Comparison of ENCODE assay signal across 8 mouse cellular contexts in genomic region chr16:14291223-14291622, GRCm38 (mm10). TPM values are rescaled to one million over a fixed set of nuclear protein-coding genes. Genes with fewer than 3 reads are reported as not detected.
A peak's percentile ranks its signal among the peaks of the same experiment; 100 is the strongest.
DNase-seq lines count a peak whose midpoint lies in the region; ATAC-seq lines count a peak whose summit lies in the region.

Gene Myh11, minus strand, starts transcription at chr16:14291372.

- under 1% methylated on average over 15 of the region's 16 CpGs for WGBS in intestine, embryonic 16.5 days
- WGBS in liver, embryonic 15.5 days (ENCODE audit: insufficient replicate concordance): 6% methylated on average over 16 of the region's 16 CpGs
- WGBS in neural tube, embryonic 12.5 days: 9% methylated on average over 16 of the region's 16 CpGs

- H3K4me1 ChIP-seq in intestine, embryonic 16.5 days (ENCODE audit: control insufficient read depth, insufficient read depth, low read length): peaks cover 5% of the 10 kb centered on the region
- H3K4me1 ChIP-seq in liver, embryonic 15.5 days (replicated peaks): peaks cover 2% of the 10 kb centered on the region
- 0 out of 2 replicates have a peak, but pooled peaks cover 4% of the 10 kb centered on the region for H3K4me1 ChIP-seq in neural tube, embryonic 12.5 days

- H3K36me3 ChIP-seq in intestine, embryonic 16.5 days (ENCODE audit: control insufficient read depth, insufficient read depth, low read length): no peaks in the 10 kb centered on the region
- H3K36me3 ChIP-seq in liver, embryonic 15.5 days (replicated peaks): no peaks in the 10 kb centered on the region
- no peaks in the 10 kb centered on the region for H3K36me3 ChIP-seq in neural tube, embryonic 12.5 days

- H3K9me3 ChIP-seq in intestine, embryonic 16.5 days (ENCODE audit: control insufficient read depth, low read length): no peaks in the 10 kb centered on the region
- H3K9me3 ChIP-seq in liver, embryonic 15.5 days (replicated peaks): no peaks in the 10 kb centered on the region
- no peaks in the 10 kb centered on the region for H3K9me3 ChIP-seq in neural tube, embryonic 12.5 days

- H3K27me3 ChIP-seq in intestine, embryonic 16.5 days (replicated peaks; ENCODE audit: control insufficient read depth, insufficient read depth, low read length): no peaks in the 10 kb centered on the region
- peaks cover 43% of the 10 kb centered on the region for H3K27me3 ChIP-seq in liver, embryonic 15.5 days
- H3K27me3 ChIP-seq in neural tube, embryonic 12.5 days (replicated peaks): peaks cover 13% of the 10 kb centered on the region

- peak within 1 kb of the TSS; percentile 55 for H3K4me2 ChIP-seq in intestine, embryonic 16.5 days (ENCODE audit: low read depth, low read length)
- peak within 1 kb of the TSS; percentile 35 for H3K4me2 ChIP-seq in liver, embryonic 15.5 days
- H3K4me2 ChIP-seq in neural tube, embryonic 12.5 days (replicated peaks): peak within 1 kb of the TSS; percentile 53

- peak within 1 kb of the TSS; percentile 88 for H3K27ac ChIP-seq in intestine, embryonic 16.5 days (ENCODE audit: low read length)
- H3K27ac ChIP-seq in liver, embryonic 15.5 days (replicated peaks): no peak within 1 kb of the TSS
- no peak within 1 kb of the TSS for H3K27ac ChIP-seq in neural tube, embryonic 12.5 days

- H3K9ac ChIP-seq in intestine, embryonic 16.5 days (ENCODE audit: low read depth, low read length): peak within 1 kb of the TSS; percentile 61
- H3K9ac ChIP-seq in liver, embryonic 15.5 days: no peak within 1 kb of the TSS
- 0 out of 2 replicates have a peak within 1 kb of the TSS, but pooled peaks have one; percentile 47 for H3K9ac ChIP-seq in neural tube, embryonic 12.5 days

- peak; percentile 12 for DNase-seq in right cerebral cortex, adult 18-20 months
- no peak for DNase-seq in right cerebral cortex, adult 2 months (ENCODE audit: low spot score in 2 of 2)
- peak; percentile 73 for DNase-seq in embryo, embryonic 11 days
- DNase-seq in thymus, postnatal 0 days (ENCODE audit: low spot score): peak; percentile 12

- ATAC-seq in granulocyte monocyte progenitor cell, adult 5-6 weeks (replicated peaks; ENCODE audit: poor library complexity, severe bottlenecking): peak; percentile 92
- peak; percentile 74 for ATAC-seq in intestine, embryonic 16.5 days
- ATAC-seq in liver, embryonic 15.5 days (ENCODE audit: insufficient read depth): peak; percentile 57; the same call in 1 of the 2 replicates
- ATAC-seq in neural tube, embryonic 12.5 days (ENCODE audit: low FRiP score, low read depth): peak; percentile 49; the same call in 1 of the 2 replicates

- peak within 1 kb of the TSS; percentile 40 for H3K4me3 ChIP-seq in intestine, embryonic 16.5 days (ENCODE audit: low read length)
- H3K4me3 ChIP-seq in liver, embryonic 15.5 days (replicated peaks): no peak within 1 kb of the TSS
- peak within 1 kb of the TSS; percentile 18; the same call in 1 of the 2 replicates for H3K4me3 ChIP-seq in neural tube, embryonic 12.5 days

RNA-seq across cellular contexts. Expression of gene Myh11, which starts in this region (rescaled TPM):
- total RNA-seq in granulocyte monocyte progenitor cell, adult 5-6 weeks (2014; fragmentation: Nextera tagmentation): not detected in 2 replicates
- total RNA-seq in granulocyte monocyte progenitor cell, adult 5-6 weeks (2017): not detected in 2 replicates
- polyA plus RNA-seq in intestine, embryonic 16.5 days (2015; fragmentation: Nextera tagmentation; extraction: Ambion mirVana): 140 and 148 TPM in 2 replicates
- 0.68 and 0.93 TPM in 2 replicates for polyA plus RNA-seq in liver, embryonic 15.5 days (2015; fragmentation: Nextera tagmentation; extraction: Ambion mirVana)
- 0.27 and 0.42 TPM in 2 replicates for polyA plus RNA-seq in neural tube, embryonic 12.5 days (2016; fragmentation: Nextera tagmentation; extraction: Ambion mirVana)
- polyA plus RNA-seq in thymus, postnatal 0 days (2015; fragmentation: Nextera tagmentation; extraction: Ambion mirVana): 5.9 and 6.7 TPM in 2 replicates

Comparison
In these comparisons a context has a peak if more than half of its experiments do, and no peak if none do; other contexts are left out.
1. RNA of gene Myh11 (polyA plus RNA-seq): 140 to 148 TPM in intestine, embryonic 16.5 days; 5.9 to 6.7 TPM in thymus, postnatal 0 days, 0.68 to 0.93 TPM in liver, embryonic 15.5 days and 0.27 to 0.42 TPM in neural tube, embryonic 12.5 days; every median in the first group is over 10 times any median in the second.
2. DNase-seq: peak in right cerebral cortex, adult 18-20 months (single experiment), embryo, embryonic 11 days (single experiment) and thymus, postnatal 0 days (single experiment); none in right cerebral cortex, adult 2 months (0 of 2).
3. Peak in ATAC-seq in granulocyte monocyte progenitor cell, adult 5-6 weeks; RNA of the gene not detected or under 1 TPM.
4. Peak in ATAC-seq and H3K4me2 ChIP-seq in liver, embryonic 15.5 days; RNA of the gene not detected or under 1 TPM.
5. Peak in ATAC-seq, H3K4me3 ChIP-seq, H3K9ac ChIP-seq and H3K4me2 ChIP-seq in neural tube, embryonic 12.5 days; RNA of the gene not detected or under 1 TPM.
6. Peak in every context shown above with its lines, with median percentiles within 50 percentile points of each other: ATAC-seq and H3K4me2 ChIP-seq.